Mouse (Mus musculus): ENCODE data around the gene Nxph1. TPM values are rescaled to one million over a fixed set of nuclear protein-coding genes. Genes with fewer than 3 reads are reported as not detected.

Gene Nxph1
- total and polyA plus RNA-seq, 3 experiments = not detected

DNA sequence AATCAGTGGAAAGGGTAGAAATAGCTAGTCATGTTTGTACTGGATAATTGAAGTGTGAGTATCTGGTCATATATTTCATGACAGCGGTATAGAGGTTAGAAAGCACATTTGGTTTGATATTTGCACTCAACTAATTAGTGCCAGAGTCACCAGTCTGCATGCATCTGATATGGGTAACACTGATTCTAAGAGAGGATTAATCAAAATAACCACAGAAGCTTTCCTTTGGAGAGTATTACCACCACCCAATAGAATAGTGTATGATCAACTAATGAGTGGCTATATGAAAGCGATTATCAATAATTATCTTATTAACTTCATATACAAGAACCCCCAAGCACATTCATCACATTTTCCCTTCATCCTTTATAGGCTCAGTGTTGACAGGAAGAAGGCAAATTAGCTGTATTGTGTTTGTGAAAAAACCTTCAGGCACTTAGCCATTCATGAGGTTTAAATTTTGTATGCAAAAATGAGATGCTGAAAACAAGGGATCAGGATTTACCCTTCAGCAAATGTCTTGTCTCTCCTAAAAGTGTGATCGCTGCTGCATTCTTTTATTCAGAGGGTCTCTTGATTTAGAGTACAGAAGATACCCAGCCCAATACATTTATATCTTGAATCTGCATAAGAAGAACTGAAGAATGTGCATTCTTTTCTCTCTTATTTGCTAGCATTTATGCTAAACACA, 185.5 kb downstream of the Nxph1 start:
- Histone ChIP-seq H3K4me1 (ENCODE audit: control insufficient read depth in 1 of 2, insufficient read depth in 2 of 2, low read length in 2 of 2) (no peaks in the 10 kb centered on the region), H3K4me3 (ENCODE audit: control insufficient read depth in 1 of 2, insufficient read depth in 1 of 2, low read depth in 2 of 2, low read length in 2 of 2) (no peak overlapping the region), H3K27ac (ENCODE audit: control insufficient read depth, low read depth, low read length) (no peak overlapping the region), H3K36me3 (ENCODE audit: control insufficient read depth in 1 of 2, insufficient read depth in 2 of 2, low read length in 2 of 2) (no peaks in the 10 kb centered on the region), H3K9ac (ENCODE audit: control insufficient read depth, low read depth, low read length, poor library complexity, severe bottlenecking) (no peak overlapping the region), H3K79me2 (ENCODE audit: control insufficient read depth, insufficient read depth, low read length, poor library complexity) (no peaks in the 10 kb centered on the region), H3K27me3 (ENCODE audit: control insufficient read depth in 1 of 2, insufficient read depth in 2 of 2, low read length in 2 of 2) (no peaks in the 10 kb centered on the region), H3K9me3 (replicated peaks; ENCODE audit: insufficient read depth, low read length) (no peaks in the 10 kb centered on the region)
- no peak for DNase-seq (ENCODE audit: low read depth, low spot score)
- TF ChIP-seq ZC3H11A (IDR thresholded peaks at IDR 0.05; ENCODE audit: low read depth, low read length) = no peak
- TF ChIP-seq TCF12 (IDR thresholded peaks at IDR 0.05; ENCODE audit: low read depth, low read length) = no peak
- TF ChIP-seq MYB (IDR thresholded peaks at IDR 0.05; ENCODE audit: low read depth, low read length) = no peak
- TF ChIP-seq UBTF (IDR thresholded peaks at IDR 0.05; ENCODE audit: borderline replicate concordance, insufficient read depth, low read depth, low read length) = no peak
- TF ChIP-seq RAD21 (IDR thresholded peaks at IDR 0.05; ENCODE audit: low read depth, low read length) = no peak
- no peak for TF ChIP-seq POLR2AphosphoS5 (IDR thresholded peaks at IDR 0.05; ENCODE audit: borderline replicate concordance, low read depth, low read length)
- TF ChIP-seq JUND (IDR thresholded peaks at IDR 0.05; ENCODE audit: low read depth, low read length) = no peak
- no peak for TF ChIP-seq MAFK (IDR thresholded peaks at IDR 0.05; ENCODE audit: borderline replicate concordance, low read depth, low read length)
- TF ChIP-seq HCFC1 (IDR thresholded peaks at IDR 0.05; ENCODE audit: low read depth, low read length) = no peak
- TF ChIP-seq NRF1 (IDR thresholded peaks at IDR 0.05; ENCODE audit: insufficient read depth, low read depth, low read length, poor library complexity, severe bottlenecking) = no peak
- no peak for TF ChIP-seq TAL1 (IDR thresholded peaks at IDR 0.05; ENCODE audit: low read length)
- TF ChIP-seq CHD2 (IDR thresholded peaks at IDR 0.05; ENCODE audit: low read length) = no peak
- no peak for TF ChIP-seq MYC (IDR thresholded peaks at IDR 0.05; ENCODE audit: low read depth, low read length)
- no peak for TF ChIP-seq MAX (IDR thresholded peaks at IDR 0.05; ENCODE audit: low read length)

DNA sequence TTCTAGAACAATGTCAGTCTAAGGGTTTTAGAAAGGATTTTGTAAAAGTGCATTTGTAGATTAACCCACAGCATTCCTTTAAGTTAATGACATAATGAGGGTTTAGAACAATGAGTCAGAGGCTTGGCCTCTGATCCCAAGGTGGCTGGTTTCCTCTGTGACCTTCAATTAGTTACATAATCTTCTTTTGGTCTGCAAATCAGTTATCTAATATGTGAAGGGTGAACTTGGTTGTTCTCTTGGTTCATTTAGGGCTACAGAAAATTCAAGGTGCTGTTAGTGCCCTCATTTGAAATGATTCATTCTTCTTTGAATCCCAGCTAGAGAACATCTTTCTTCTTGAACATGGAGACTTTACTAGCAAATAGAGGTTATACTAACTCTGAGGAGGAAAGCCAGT, 199.7 kb downstream of the Nxph1 start:
- Histone ChIP-seq H3K27me3 (ENCODE audit: control insufficient read depth in 1 of 2, insufficient read depth in 2 of 2, low read length in 2 of 2) (no peaks in the 10 kb centered on the region), H3K27ac (ENCODE audit: control insufficient read depth, low read depth, low read length) (no peak overlapping the region), H3K4me1 (ENCODE audit: control insufficient read depth in 1 of 2, insufficient read depth in 2 of 2, low read length in 2 of 2) (no peaks in the 10 kb centered on the region), H3K79me2 (ENCODE audit: control insufficient read depth, insufficient read depth, low read length, poor library complexity) (no peaks in the 10 kb centered on the region), H3K9ac (ENCODE audit: control insufficient read depth, low read depth, low read length, poor library complexity, severe bottlenecking) (no peak overlapping the region), H3K36me3 (ENCODE audit: control insufficient read depth in 1 of 2, insufficient read depth in 2 of 2, low read length in 2 of 2) (no peaks in the 10 kb centered on the region), H3K4me3 (ENCODE audit: control insufficient read depth in 1 of 2, insufficient read depth in 1 of 2, low read depth in 2 of 2, low read length in 2 of 2) (no peak overlapping the region), H3K9me3 (replicated peaks; ENCODE audit: insufficient read depth, low read length) (no peaks in the 10 kb centered on the region)
- DNase-seq (ENCODE audit: low read depth, low spot score) = no peak
- TF ChIP-seq POLR2A (IDR thresholded peaks at IDR 0.05; ENCODE audit: control insufficient read depth in 1 of 2, insufficient read depth in 1 of 2, low read depth in 1 of 2, low read length in 2 of 2, poor library complexity in 1 of 2) = no peak
- TF ChIP-seq TBP (IDR thresholded peaks at IDR 0.05; ENCODE audit: low read depth, low read length) = no peak
- TF ChIP-seq CHD1 (IDR thresholded peaks at IDR 0.05; ENCODE audit: low read depth, low read length) = no peak
- no peak for TF ChIP-seq USF1 (IDR thresholded peaks at IDR 0.05; ENCODE audit: low read depth, low read length)
- TF ChIP-seq MAFK (IDR thresholded peaks at IDR 0.05; ENCODE audit: borderline replicate concordance, low read depth, low read length) = no peak
- no peak for TF ChIP-seq GABPA (IDR thresholded peaks at IDR 0.05; ENCODE audit: low read depth, low read length)
- TF ChIP-seq ZC3H11A (IDR thresholded peaks at IDR 0.05; ENCODE audit: low read depth, low read length) = no peak
- TF ChIP-seq EP300 (IDR thresholded peaks at IDR 0.05; ENCODE audit: low read depth in 1 of 2, low read length in 2 of 2) = no peak
- no peak for TF ChIP-seq MXI1 (IDR thresholded peaks at IDR 0.05; ENCODE audit: low read depth, low read length)
- no peak for TF ChIP-seq NELFE (IDR thresholded peaks at IDR 0.05; ENCODE audit: low read depth, low read length)
- no peak for TF ChIP-seq KAT2A (conservative IDR thresholded peaks at IDR 0.05; ENCODE audit: low read depth, low read length)
- TF ChIP-seq TAL1 (IDR thresholded peaks at IDR 0.05; ENCODE audit: low read length) = no peak
- TF ChIP-seq POLR2AphosphoS2 (IDR thresholded peaks at IDR 0.05; ENCODE audit: low read length) = no peak
- TF ChIP-seq JUND (IDR thresholded peaks at IDR 0.05; ENCODE audit: low read depth, low read length) = no peak
- TF ChIP-seq BHLHE40 (IDR thresholded peaks at IDR 0.05; ENCODE audit: borderline replicate concordance, low read depth, low read length) = no peak
- TF ChIP-seq POLR2AphosphoS5 (IDR thresholded peaks at IDR 0.05; ENCODE audit: borderline replicate concordance, low read depth, low read length) = no peak
- TF ChIP-seq SIN3A (IDR thresholded peaks at IDR 0.05; ENCODE audit: low read length) = no peak
- TF ChIP-seq MYC (IDR thresholded peaks at IDR 0.05; ENCODE audit: low read depth, low read length) = no peak
- no peak for TF ChIP-seq MEF2A (IDR thresholded peaks at IDR 0.05; ENCODE audit: extremely low read depth, insufficient replicate concordance, low read depth, low read length, poor library complexity, severe bottlenecking)

All from MEL (cell line).